Mouse (Mus musculus) spleen, postnatal 0 days (tissue): ENCODE measurements around the gene Hamp. TPM values are rescaled to one million over a fixed set of nuclear protein-coding genes. Genes with fewer than 3 reads are reported as not detected.

ENCODE experiments used
- polyA plus RNA-seq: library from polyadenylated mRNA; unstranded; fragments of >200 nt; fragmentation: Nextera tagmentation; extraction: Ambion mirVana; gene quantifications from 2 replicates; pipeline ENCODE4 v1.2.1, GENCODE M21; 2015

The Hamp gene
- not detected in 2 replicates for polyA plus RNA-seq

DNA sequence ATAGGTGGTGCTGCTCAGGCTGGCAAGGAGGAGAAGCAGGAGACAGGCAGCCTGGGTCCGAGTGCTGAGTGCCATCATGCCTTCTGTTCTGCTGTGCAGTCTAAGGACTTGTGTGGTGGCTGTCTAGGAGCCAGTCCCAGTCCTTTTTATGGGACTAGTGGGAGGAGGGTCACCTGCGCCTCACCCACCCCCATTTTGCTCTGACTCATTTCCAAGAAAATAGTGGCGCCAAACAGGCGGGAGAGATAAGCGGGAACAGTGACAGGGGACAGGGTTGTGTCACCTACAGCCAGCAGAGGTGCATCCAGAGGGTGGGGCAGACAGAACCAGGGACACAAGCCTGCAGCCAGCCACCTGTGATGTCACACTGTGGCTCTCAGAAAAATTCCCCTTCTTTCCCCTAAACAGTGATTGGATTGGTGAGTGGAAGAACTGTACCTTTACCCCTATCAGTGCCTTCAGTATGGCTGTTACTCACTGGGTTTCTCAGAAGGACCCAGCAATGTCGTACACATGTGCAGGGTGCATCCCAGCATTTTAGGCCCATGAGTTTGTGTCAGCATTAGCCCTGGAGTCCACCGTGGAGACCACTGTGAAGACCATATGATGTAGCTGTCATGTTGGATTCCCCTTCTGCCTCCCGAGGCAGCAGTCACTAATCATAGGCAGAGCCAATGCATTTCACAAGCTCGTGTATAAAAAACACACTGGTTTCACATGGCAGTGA, at the start of gene Hamp:
TSS of gene Hamp (minus strand) at position 124 of the 727 bp plus-strand sequence.

DNA sequence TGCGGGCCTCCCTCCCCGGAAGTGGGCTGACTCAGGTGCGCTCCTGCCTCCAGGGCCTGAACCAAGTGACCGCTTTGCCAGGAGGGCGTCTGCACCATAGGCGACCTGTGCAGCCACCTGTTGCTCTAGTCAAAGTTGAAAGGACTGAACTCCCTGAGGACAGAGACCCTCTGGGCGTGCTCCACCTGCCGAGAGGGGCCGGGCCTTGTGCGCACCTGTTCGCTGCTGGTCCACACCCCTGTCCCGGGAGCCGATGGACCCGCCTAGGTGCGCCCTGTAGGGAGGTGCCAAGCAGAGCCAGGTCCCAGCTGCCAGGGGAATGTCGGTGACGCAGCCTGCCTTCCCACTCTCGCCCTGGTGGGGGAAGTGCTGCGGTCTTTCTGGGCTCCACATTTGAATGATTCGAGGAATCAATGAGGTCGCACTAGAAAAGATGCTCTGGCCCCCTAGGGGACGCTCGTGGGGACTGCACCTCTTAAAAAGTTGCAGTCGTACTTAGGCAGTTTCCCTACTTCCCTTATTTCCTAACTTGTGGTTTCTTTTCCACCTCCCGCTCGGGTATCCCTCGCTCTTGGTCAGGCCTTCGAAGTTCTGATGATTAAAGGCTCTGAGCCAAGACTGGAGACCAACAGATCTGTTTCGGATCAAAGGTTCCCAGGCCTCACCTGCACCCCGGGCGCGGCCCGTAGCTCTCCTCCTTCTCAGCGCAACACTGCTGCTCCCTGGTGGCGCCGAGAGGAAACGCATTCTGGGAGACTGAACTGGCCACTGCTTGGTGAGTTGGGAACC, 29.9 kb upstream of the Hamp start, which contains the start of gene Fam187b:
TSS of gene Fam187b (plus strand) at position 290 of the 789 bp plus-strand sequence.

DNA sequence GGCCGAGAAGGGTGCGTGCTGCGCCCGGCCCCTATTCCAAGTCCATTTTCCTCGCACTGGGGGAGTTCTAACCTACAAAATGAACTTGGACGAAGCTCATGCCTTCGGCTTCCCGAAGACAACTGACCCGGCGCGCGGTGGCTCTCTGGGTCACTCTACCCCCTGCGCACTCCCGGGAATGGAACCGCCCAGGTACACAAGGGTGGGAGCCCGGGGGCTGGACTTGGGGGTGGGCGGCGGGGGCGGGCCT, 29.3 kb upstream of the Hamp start, which contains the start of gene Lsr:
TSS of gene Lsr (minus strand) at position 214 of the 250 bp plus-strand sequence.

DNA sequence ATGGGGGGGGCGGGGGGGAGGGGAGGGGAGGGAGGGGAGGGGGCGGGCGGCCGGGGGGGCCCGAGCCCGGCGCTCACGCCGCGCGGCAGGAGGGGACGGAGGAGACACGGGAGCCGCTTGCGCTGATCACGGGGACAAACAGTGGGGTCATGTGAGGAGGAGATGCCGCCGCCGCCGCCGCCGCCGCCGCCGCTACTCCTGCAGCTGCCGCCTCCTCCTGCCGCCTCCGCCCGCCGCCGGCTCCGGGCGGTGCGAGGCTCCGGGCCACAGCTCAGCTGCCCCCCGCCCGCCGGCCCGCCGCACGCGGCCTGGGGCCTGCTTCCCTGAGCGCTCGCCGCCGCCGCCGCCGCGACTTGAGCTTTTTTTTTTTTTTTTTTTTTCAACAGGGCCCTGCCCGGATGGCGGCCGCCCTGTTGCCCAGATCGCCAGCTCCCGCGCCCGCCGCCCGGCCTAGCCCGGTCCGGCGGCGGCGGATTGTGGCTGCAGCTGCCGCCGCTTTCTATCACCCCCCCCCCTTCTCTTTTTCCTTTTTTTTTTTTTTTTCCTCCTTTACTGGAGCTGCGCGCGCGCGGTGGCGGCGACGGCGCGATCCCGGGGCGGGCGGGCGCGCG, 13.0 kb upstream of the Hamp start, which contains the start of gene Usf2:
TSS of gene Usf2 (minus strand) at position 48 of the 611 bp plus-strand sequence.

DNA sequence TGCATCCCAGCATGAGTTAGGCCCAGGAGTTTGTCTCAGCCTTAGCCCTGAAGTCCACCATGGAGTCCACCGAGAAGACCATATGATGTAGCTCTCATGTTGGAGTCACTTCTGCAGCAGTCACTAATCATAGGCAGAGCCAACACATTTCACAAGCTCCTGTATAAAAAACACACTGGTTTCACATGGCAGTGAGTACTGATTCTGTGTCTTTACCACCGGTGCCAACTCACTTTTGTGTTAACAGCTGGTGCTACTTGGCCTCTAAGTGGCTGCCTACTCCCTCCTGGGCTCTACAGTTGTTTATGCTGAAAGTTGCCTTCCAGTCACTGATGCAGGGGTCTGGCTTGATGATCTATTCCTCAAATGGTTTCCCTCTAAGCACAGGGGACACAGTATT, 19.3 kb downstream of the Hamp start, which contains the start of gene Hamp2:
TSS of gene Hamp2 (minus strand) at position 101 of the 400 bp plus-strand sequence.

DNA sequence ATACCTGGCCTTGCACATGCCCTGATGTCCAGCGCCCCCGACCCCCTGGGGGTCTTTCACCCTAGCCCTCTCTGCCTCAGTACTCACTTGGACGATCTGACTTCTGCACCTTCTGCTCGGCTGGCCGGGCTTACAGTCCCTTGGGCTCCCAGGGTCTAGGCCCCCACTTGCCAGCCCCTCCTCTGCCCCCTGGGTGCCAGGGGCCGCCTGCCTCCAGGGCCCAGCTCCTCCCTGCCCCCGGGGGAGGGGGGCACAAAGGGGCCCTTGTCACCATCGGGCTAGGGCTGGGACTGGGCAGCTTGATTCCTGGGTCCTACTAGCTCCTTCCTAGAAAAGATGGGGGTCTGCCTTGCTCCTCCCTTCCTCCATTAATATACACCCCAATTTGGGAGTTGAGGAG, 29.1 kb downstream of the Hamp start, which contains the start of gene Mag:
TSS of gene Mag (minus strand) at position 142 of the 400 bp plus-strand sequence.

Other genes with a start within 250 kb of the Hamp start
- gene 2200002J24Rik, start 245.1 kb downstream of the Hamp start, polyA plus RNA-seq: 0.49 and 1.6 TPM in 2 replicates
- 1.3 and 1.6 TPM in 2 replicates for gene Atp4a, start 231.8 kb downstream of the Hamp start, polyA plus RNA-seq
- 128 and 142 TPM in 2 replicates for gene Tmem147, start 214.5 kb downstream of the Hamp start, polyA plus RNA-seq
- 0.25 and 0.27 TPM in 2 replicates for gene Gapdhs, start 200.4 kb downstream of the Hamp start, polyA plus RNA-seq
- 2.2 and 4.9 TPM in 2 replicates for gene Sbsn, start 192.6 kb downstream of the Hamp start, polyA plus RNA-seq
- gene Dmkn, start 180.3 kb downstream of the Hamp start, polyA plus RNA-seq: 25.5 and 26.9 TPM in 2 replicates
- gene Krtdap, start 156.1 kb downstream of the Hamp start, polyA plus RNA-seq: 1.9 and 2.6 TPM in 2 replicates
- gene Ffar2, start 120.3 kb downstream of the Hamp start, polyA plus RNA-seq: 1.7 and 2.7 TPM in 2 replicates
- not detected in 2 replicates for gene Ffar3, start 87.9 kb downstream of the Hamp start, polyA plus RNA-seq
- gene Ffar1, start 82.5 kb downstream of the Hamp start, polyA plus RNA-seq: 0.18 and 0.27 TPM in 2 replicates
- 3.1 and 3.2 TPM in 2 replicates for gene Cd22, start 63.7 kb downstream of the Hamp start, polyA plus RNA-seq
- gene Mag, start 29.2 kb downstream of the Hamp start, polyA plus RNA-seq: 0.58 and 0.81 TPM in 2 replicates
- not detected in 2 replicates for gene Hamp2, start 19.4 kb downstream of the Hamp start, polyA plus RNA-seq
- 17.9 and 18.0 TPM in 2 replicates for gene Usf2, start 12.8 kb upstream of the Hamp start, polyA plus RNA-seq
- 3.7 and 4.4 TPM in 2 replicates for gene Lsr, start 29.4 kb upstream of the Hamp start, polyA plus RNA-seq
- 0.67 and 0.72 TPM in 2 replicates for gene Fam187b, start 29.8 kb upstream of the Hamp start, polyA plus RNA-seq
- 98.3 and 112 TPM in 2 replicates for gene Fxyd5, start 98.4 kb upstream of the Hamp start, polyA plus RNA-seq
- 0.33 TPM in 1 of 2 replicates, not detected in the other for gene Fxyd7, start 107.4 kb upstream of the Hamp start, polyA plus RNA-seq
- 41.4 and 53.4 TPM in 2 replicates for gene Fxyd1, start 113.2 kb upstream of the Hamp start, polyA plus RNA-seq
- 0.32 TPM in 1 of 2 replicates, not detected in the other for gene Lgi4, start 115.3 kb upstream of the Hamp start, polyA plus RNA-seq
- gene Fxyd3, start 132.7 kb upstream of the Hamp start, polyA plus RNA-seq: 23.8 and 24.8 TPM in 2 replicates
- gene Hpn, start 171.3 kb upstream of the Hamp start, polyA plus RNA-seq: 14.4 and 18.3 TPM in 2 replicates
- 3.4 and 4.9 TPM in 2 replicates for gene Scn1b, start 183.0 kb upstream of the Hamp start, polyA plus RNA-seq
- 22.1 and 28.0 TPM in 2 replicates for gene Gramd1a, start 211.9 kb upstream of the Hamp start, polyA plus RNA-seq